Mouse (Mus musculus) limb, embryonic 13.5 days (tissue): ENCODE measurements at regions not wholly inside any gene's neighbourhood (a gene's known extent, or its start where the extent isn't known, plus 50 kb on each side); places are given as distances from the start of the nearest gene placed in this dataset.

Experiments
- ATAC-seq: fragments of 200-750 bp; cut with Nextera tagmentation; 2 replicates; pipeline ENCODE4 v1.8.0; 2017; ENCODE audit warnings: low read depth, moderate number of reproducible peaks, moderate TSS enrichment; ENCODE audit not compliant: low FRiP score
- H3K27ac ChIP-seq: fragments of 300-500 bp; sonication (generic); 2 replicates; pipeline ENCODE4 v1.5.1; 2015; ENCODE audit warnings: inconsistent platforms, mild to moderate bottlenecking, moderate library complexity
- H3K27me3 ChIP-seq: fragments of 300-500 bp; sonication (generic); 2 replicates; pipeline ENCODE4 v1.6.1; 2015; ENCODE audit warnings: mild to moderate bottlenecking, inconsistent platforms
- H3K36me3 ChIP-seq: fragments of 300-500 bp; sonication (generic); 2 replicates; pipeline ENCODE4 v1.6.1; 2015; ENCODE audit warnings: inconsistent platforms, mild to moderate bottlenecking, moderate library complexity
- H3K4me1 ChIP-seq: fragments of 300-500 bp; sonication (generic); 2 replicates; pipeline ENCODE4 v1.6.1; 2015; ENCODE audit warnings: inconsistent platforms
- H3K4me2 ChIP-seq: fragments of 300-500 bp; sonication (generic); replicated peaks from 2 replicates; pipeline ENCODE4 v1.6.1; 2015; ENCODE audit warnings: inconsistent platforms, mild to moderate bottlenecking, moderate library complexity
- H3K4me3 ChIP-seq: fragments of 300-500 bp; sonication (generic); 2 replicates; pipeline ENCODE4 v1.5.1; 2015; ENCODE audit warnings: moderate library complexity, mild to moderate bottlenecking, inconsistent platforms
- H3K9ac ChIP-seq: fragments of 300-500 bp; sonication (generic); 2 replicates; pipeline ENCODE4 v1.6.1; 2015; ENCODE audit warnings: mild to moderate bottlenecking, inconsistent platforms
- H3K9me3 ChIP-seq: fragments of 300-500 bp; sonication (generic); 2 replicates; pipeline ENCODE4 v1.6.1; 2016; ENCODE audit warnings: inconsistent platforms
- WGBS: fragments of 180-500 bp; shearing (Covaris S2); methylation state at CpG from one replicate; pipeline ENCODE4 v1.1.7; 2015; 5-methylcytosine and 5-hydroxymethylcytosine counted together

GRCm38 (mm10) chr15:64487801-64488200 is 329.7 kb upstream of the Gm21798 start:
- H3K4me1 ChIP-seq, result no peaks in the 10 kb centered on the region
- H3K9ac ChIP-seq, result no peak overlapping the region
- H3K27ac ChIP-seq, result no peak overlapping the region
- no peaks in the 10 kb centered on the region for H3K36me3 ChIP-seq
- WGBS, result 20% methylated on average over 2 of the region's 3 CpGs
- no peaks in the 10 kb centered on the region for H3K27me3 ChIP-seq
- H3K9me3 ChIP-seq, result no peaks in the 10 kb centered on the region
- ATAC-seq, result no peak
- H3K4me2 ChIP-seq, result no peak overlapping the region
- H3K4me3 ChIP-seq, result no peak overlapping the region

- no peaks in the 10 kb centered on the region for H3K27me3 ChIP-seq
- no peaks in the 10 kb centered on the region for H3K9me3 ChIP-seq
- no peak for ATAC-seq
- no peak overlapping the region for H3K27ac ChIP-seq
- no peak overlapping the region for H3K4me2 ChIP-seq
- no peak overlapping the region for H3K4me3 ChIP-seq
- no peak overlapping the region for H3K9ac ChIP-seq
- no peaks in the 10 kb centered on the region for H3K36me3 ChIP-seq
- no peaks in the 10 kb centered on the region for H3K4me1 ChIP-seq
Measured at GRCm38 (mm10) chr15:64500783-64501182, 316.7 kb upstream of the Gm21798 start.

GRCm38 (mm10) chr15:64501479-64501878 is 316.0 kb upstream of the Gm21798 start:
- Histone ChIP-seq H3K27ac (no peak overlapping the region), H3K36me3 (no peaks in the 10 kb centered on the region), H3K9ac (no peak overlapping the region), H3K9me3 (no peaks in the 10 kb centered on the region), H3K4me1 (no peaks in the 10 kb centered on the region), H3K27me3 (no peaks in the 10 kb centered on the region), H3K4me2 (no peak overlapping the region), H3K4me3 (no peak overlapping the region)
- WGBS, result 79% methylated on average over 1 of the region's 1 CpGs
- ATAC-seq, result no peak

GRCm38 (mm10) chr15:64504751-64505150 is 312.7 kb upstream of the Gm21798 start:
- Histone ChIP-seq H3K4me3 (no peak overlapping the region), H3K27me3 (no peaks in the 10 kb centered on the region), H3K4me2 (no peak overlapping the region), H3K4me1 (no peaks in the 10 kb centered on the region), H3K27ac (no peak overlapping the region), H3K9ac (no peak overlapping the region), H3K9me3 (no peaks in the 10 kb centered on the region), H3K36me3 (no peaks in the 10 kb centered on the region)
- 79% methylated on average over 4 of the region's 4 CpGs for WGBS
- no peak for ATAC-seq

- WGBS, result 69% methylated on average over 2 of the region's 2 CpGs
Measured at GRCm38 (mm10) chr15:64510649-64511048, 306.8 kb upstream of the Gm21798 start.

GRCm38 (mm10) chr15:64511176-64511575 is 306.3 kb upstream of the Gm21798 start:
- Histone ChIP-seq H3K36me3 (no peaks in the 10 kb centered on the region), H3K27me3 (no peaks in the 10 kb centered on the region), H3K9me3 (no peaks in the 10 kb centered on the region), H3K9ac (no peak overlapping the region), H3K4me1 (no peaks in the 10 kb centered on the region), H3K4me2 (no peak overlapping the region), H3K4me3 (no peak overlapping the region), H3K27ac (no peak overlapping the region)
- WGBS, result 66% methylated on average over 2 of the region's 2 CpGs
- ATAC-seq, result no peak

More at GRCm38 (mm10) chr15:64510649-64511048, 306.8 kb upstream of the Gm21798 start:
- Histone ChIP-seq H3K4me1 (no peaks in the 10 kb centered on the region), H3K27ac (no peak overlapping the region), H3K4me3 (no peak overlapping the region), H3K36me3 (no peaks in the 10 kb centered on the region), H3K4me2 (no peak overlapping the region), H3K9ac (no peak overlapping the region), H3K9me3 (no peaks in the 10 kb centered on the region), H3K27me3 (no peaks in the 10 kb centered on the region)
- ATAC-seq, result no peak

GRCm38 (mm10) chr15:64512615-64513014 is 304.9 kb upstream of the Gm21798 start:
- Histone ChIP-seq H3K36me3 (no peaks in the 10 kb centered on the region), H3K4me3 (no peak overlapping the region), H3K9me3 (no peaks in the 10 kb centered on the region), H3K27me3 (no peaks in the 10 kb centered on the region), H3K4me2 (no peak overlapping the region), H3K9ac (no peak overlapping the region), H3K4me1 (no peaks in the 10 kb centered on the region), H3K27ac (no peak overlapping the region)
- WGBS, result 83% methylated on average over 3 of the region's 3 CpGs
- ATAC-seq, result no peak

GRCm38 (mm10) chr15:64513501-64514097 is 303.9 kb upstream of the Gm21798 start:
- Histone ChIP-seq H3K4me3 (no peak overlapping the region), H3K27ac (no peak overlapping the region), H3K4me2 (no peak overlapping the region), H3K9me3 (no peaks in the 10 kb centered on the region), H3K9ac (no peak overlapping the region), H3K4me1 (no peaks in the 10 kb centered on the region), H3K27me3 (no peaks in the 10 kb centered on the region), H3K36me3 (no peaks in the 10 kb centered on the region)
- ATAC-seq, result no peak

- no peak for ATAC-seq
- H3K9ac ChIP-seq, result no peak overlapping the region
- H3K4me1 ChIP-seq, result no peaks in the 10 kb centered on the region
- no peak overlapping the region for H3K27ac ChIP-seq
- H3K9me3 ChIP-seq, result no peaks in the 10 kb centered on the region
- H3K4me3 ChIP-seq, result no peak overlapping the region
- H3K27me3 ChIP-seq, result no peaks in the 10 kb centered on the region
- no peaks in the 10 kb centered on the region for H3K36me3 ChIP-seq
- H3K4me2 ChIP-seq, result no peak overlapping the region
Measured at GRCm38 (mm10) chr15:64515179-64515578, 302.3 kb upstream of the Gm21798 start.

GRCm38 (mm10) chr15:64519207-64519628 is 298.3 kb upstream of the Gm21798 start:
- Histone ChIP-seq H3K9me3 (no peaks in the 10 kb centered on the region), H3K4me2 (no peak overlapping the region), H3K4me3 (no peak overlapping the region), H3K9ac (no peak overlapping the region), H3K36me3 (no peaks in the 10 kb centered on the region), H3K27ac (no peak overlapping the region), H3K4me1 (no peaks in the 10 kb centered on the region), H3K27me3 (no peaks in the 10 kb centered on the region)
- no peak for ATAC-seq
- 84% methylated on average over 4 of the region's 4 CpGs for WGBS

- H3K9me3 ChIP-seq, result no peaks in the 10 kb centered on the region
- ATAC-seq, result no peak
- H3K27ac ChIP-seq, result no peak overlapping the region
- H3K27me3 ChIP-seq, result no peaks in the 10 kb centered on the region
- H3K9ac ChIP-seq, result no peak overlapping the region
- no peaks in the 10 kb centered on the region for H3K36me3 ChIP-seq
- no peak overlapping the region for H3K4me2 ChIP-seq
- 75% methylated on average over 5 of the region's 5 CpGs for WGBS
- no peaks in the 10 kb centered on the region for H3K4me1 ChIP-seq
- H3K4me3 ChIP-seq, result no peak overlapping the region
Measured at GRCm38 (mm10) chr15:64520568-64520967, 296.9 kb upstream of the Gm21798 start.

GRCm38 (mm10) chr15:64532260-64533120 is 285.0 kb upstream of the Gm21798 start:
- Histone ChIP-seq H3K4me3 (no peak overlapping the region), H3K27ac (no peak overlapping the region), H3K4me1 (peaks cover 10% of the 10 kb centered on the region), H3K9ac (no peak overlapping the region), H3K9me3 (no peaks in the 10 kb centered on the region), H3K27me3 (no peaks in the 10 kb centered on the region), H3K36me3 (no peaks in the 10 kb centered on the region), H3K4me2 (no peak overlapping the region)
- 75% methylated on average over 6 of the region's 6 CpGs for WGBS
- ATAC-seq, result no peak
